Mouse (Mus musculus): ENCODE results near the gene Hspe1. TPM values are rescaled to one million over a fixed set of nuclear protein-coding genes. Genes with fewer than 3 reads are reported as not detected.
A peak's percentile ranks its signal among the peaks of the same experiment; 100 is the strongest.
"Not testable (repeated sequence)": the region's sequence is repeated elsewhere in the genome, so short reads cannot be mapped to it uniquely, and the experiment has no call there.

Gene Hspe1
- polyA plus RNA-seq, 1 experiment from 2014 or later = 276 TPM

DNA sequence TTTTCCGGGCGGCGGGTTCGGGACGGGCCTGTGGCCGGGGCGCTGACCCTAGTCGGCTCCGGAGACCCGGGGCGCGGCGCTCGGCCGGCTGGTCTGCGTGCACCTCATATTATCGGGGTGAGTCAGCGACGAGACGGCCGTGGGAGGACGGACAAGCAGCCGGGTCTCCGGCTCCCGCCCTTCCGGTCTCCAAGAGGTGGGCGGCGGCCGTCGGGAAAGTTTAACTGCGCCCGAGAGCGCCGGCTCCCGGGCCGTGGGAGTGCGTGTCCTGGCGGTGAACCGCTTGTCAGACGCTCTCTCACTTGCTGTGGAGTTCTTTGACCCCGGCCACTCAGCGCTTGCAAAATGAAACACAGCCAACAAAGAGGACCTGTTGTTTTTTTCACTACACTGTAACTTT, 34.9 kb upstream of the Hspe1 start:
- Histone ChIP-seq H3K27ac (ENCODE audit: low read length) (peak overlapping the region; percentile 90), H3K4me1 (ENCODE audit: control insufficient read depth, insufficient read depth, low read length) (peaks cover 14% of the 10 kb centered on the region), H3K4me2 (ENCODE audit: low read depth, low read length) (peak overlapping the region; percentile 76), H3K36me3 (ENCODE audit: control insufficient read depth, insufficient read depth) (peaks cover 6% of the 10 kb centered on the region; the same call in 1 of the 2 replicates), H3K9me3 (replicated peaks; ENCODE audit: control insufficient read depth, low read length) (no peaks in the 10 kb centered on the region), H3K4me3 (ENCODE audit: low read length) (peak overlapping the region; percentile 85), H3K27me3 (ENCODE audit: control insufficient read depth, insufficient read depth, low read length) (no peaks in the 10 kb centered on the region), H3K9ac (ENCODE audit: low read length) (peak overlapping the region; percentile 71)
- peak; percentile 49 for ATAC-seq (replicated peaks; ENCODE audit: extremely low read depth, insufficient read depth, low FRiP score)
- under 1% methylated on average over 42 of the region's 42 CpGs for WGBS

DNA sequence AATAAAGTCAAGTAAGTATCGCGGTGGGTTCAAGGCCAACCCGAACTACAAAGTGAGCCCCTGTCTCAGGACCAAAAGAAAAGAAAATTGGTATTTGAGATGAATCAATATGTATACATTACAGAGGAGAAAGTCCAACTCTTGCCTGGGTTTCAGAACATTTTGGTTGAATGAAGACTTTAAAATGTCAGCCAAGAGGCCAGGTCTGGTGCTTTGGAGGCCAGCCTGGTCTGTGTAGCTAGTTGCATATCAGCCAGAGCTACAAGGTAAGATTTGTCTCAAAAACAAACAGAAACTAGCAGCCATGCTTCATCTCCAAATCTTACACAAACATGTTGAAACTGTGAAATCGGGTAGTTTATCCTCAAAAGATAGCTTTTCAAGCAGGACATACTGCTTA, 34.3 kb upstream of the Hspe1 start:
- Histone ChIP-seq H3K9ac (ENCODE audit: low read length) (peak overlapping the region; percentile 71), H3K27ac (ENCODE audit: low read length) (0 out of 2 replicates have a peak overlapping the region, but pooled peaks have one; percentile 90), H3K4me3 (ENCODE audit: low read length) (peak overlapping the region; percentile 85), H3K9me3 (replicated peaks; ENCODE audit: control insufficient read depth, low read length) (no peaks in the 10 kb centered on the region), H3K36me3 (ENCODE audit: control insufficient read depth, insufficient read depth) (peaks cover 6% of the 10 kb centered on the region; the same call in 1 of the 2 replicates), H3K27me3 (ENCODE audit: control insufficient read depth, insufficient read depth, low read length) (no peaks in the 10 kb centered on the region), H3K4me2 (ENCODE audit: low read depth, low read length) (peak overlapping the region; percentile 76), H3K4me1 (ENCODE audit: control insufficient read depth, insufficient read depth, low read length) (peaks cover 14% of the 10 kb centered on the region)
- 72% methylated on average over 4 of the region's 4 CpGs for WGBS
- no peak for ATAC-seq (replicated peaks; ENCODE audit: extremely low read depth, insufficient read depth, low FRiP score)

DNA sequence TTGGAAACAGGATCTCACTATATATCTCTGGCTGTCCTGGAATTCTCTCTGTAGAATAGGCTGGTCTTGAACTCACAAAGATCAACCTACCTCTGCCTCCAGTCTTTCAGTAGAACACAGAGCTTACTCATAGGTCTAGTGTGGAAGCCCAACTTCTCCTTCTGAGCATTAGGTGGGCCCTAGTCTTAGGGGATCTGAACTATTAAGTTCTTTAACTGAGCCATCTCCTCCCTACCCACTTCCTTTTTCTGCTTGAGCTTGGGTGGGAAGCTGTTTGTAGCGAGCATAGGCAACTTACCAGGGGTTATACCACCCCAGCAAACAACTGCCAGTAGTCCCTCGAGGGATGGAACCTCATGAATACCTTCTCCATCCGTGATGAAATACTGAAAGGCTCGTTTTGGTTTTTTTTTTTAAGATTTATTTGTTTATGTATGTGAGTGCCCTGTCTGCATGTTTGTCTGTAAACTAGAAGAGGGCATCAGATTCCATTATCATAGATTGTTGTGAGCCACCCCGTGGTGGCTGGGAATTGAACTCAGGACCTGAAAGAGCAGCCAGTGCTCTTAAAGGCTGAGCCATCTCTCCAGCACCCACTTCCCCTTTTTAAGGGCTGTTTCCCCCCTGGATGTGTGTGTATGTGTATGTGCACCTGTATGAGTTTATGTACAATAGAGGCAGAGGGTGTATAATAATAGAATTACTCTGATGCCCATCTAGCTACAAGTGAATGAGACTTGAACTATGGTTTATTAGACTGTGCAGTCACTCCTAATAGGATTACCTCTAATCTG, 32.4 kb upstream of the Hspe1 start:
- no peaks in the 10 kb centered on the region for H3K27me3 ChIP-seq (ENCODE audit: control insufficient read depth, insufficient read depth, low read length)
- no peak overlapping the region for H3K4me2 ChIP-seq (ENCODE audit: low read depth, low read length)
- 85% methylated on average over 5 of the region's 5 CpGs for WGBS
- H3K9ac ChIP-seq (ENCODE audit: low read length) = no peak overlapping the region
- H3K4me3 ChIP-seq (ENCODE audit: low read length) = no peak overlapping the region
- H3K27ac ChIP-seq (ENCODE audit: low read length) = no peak overlapping the region
- ATAC-seq (replicated peaks; ENCODE audit: extremely low read depth, insufficient read depth, low FRiP score) = no peak
- H3K9me3 ChIP-seq (replicated peaks; ENCODE audit: control insufficient read depth, low read length) = no peaks in the 10 kb centered on the region
- peaks cover 6% of the 10 kb centered on the region; the same call in 1 of the 2 replicates for H3K36me3 ChIP-seq (ENCODE audit: control insufficient read depth, insufficient read depth)
- H3K4me1 ChIP-seq (ENCODE audit: control insufficient read depth, insufficient read depth, low read length) = peaks cover 14% of the 10 kb centered on the region

DNA sequence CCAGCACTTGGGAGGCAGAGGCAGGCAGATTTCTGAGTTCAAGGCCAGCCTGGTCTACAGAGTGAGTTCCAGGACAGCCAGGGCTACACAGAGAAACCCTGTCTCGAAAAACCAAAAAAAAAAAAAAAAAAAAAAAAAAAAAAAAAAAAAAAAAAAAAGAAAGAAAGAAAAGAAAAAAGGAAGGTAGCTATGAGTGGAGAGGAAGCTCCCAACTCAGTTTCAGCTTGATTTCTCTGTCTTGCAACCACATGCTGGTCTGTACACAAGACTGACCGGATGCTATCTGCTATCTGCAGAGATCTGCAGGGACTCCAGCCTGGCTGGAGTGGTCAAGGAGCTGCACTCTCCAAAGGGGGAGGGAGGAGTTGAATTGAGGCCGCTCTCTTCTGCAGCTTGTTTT, 29.5 kb upstream of the Hspe1 start:
- not testable (repeated sequence) for H3K27ac ChIP-seq (ENCODE audit: low read length); H3K27me3 ChIP-seq (ENCODE audit: control insufficient read depth, insufficient read depth, low read length); H3K9ac ChIP-seq (ENCODE audit: low read length); ATAC-seq (replicated peaks; ENCODE audit: extremely low read depth, insufficient read depth, low FRiP score); H3K4me2 ChIP-seq (ENCODE audit: low read depth, low read length); H3K9me3 ChIP-seq (replicated peaks; ENCODE audit: control insufficient read depth, low read length); H3K4me3 ChIP-seq (ENCODE audit: low read length)
- peaks cover 14% of the 10 kb centered on the region for H3K36me3 ChIP-seq (ENCODE audit: control insufficient read depth, insufficient read depth)
- H3K4me1 ChIP-seq (ENCODE audit: control insufficient read depth, insufficient read depth, low read length) = peaks cover 10% of the 10 kb centered on the region
- WGBS = 76% methylated on average over 2 of the region's 3 CpGs

DNA sequence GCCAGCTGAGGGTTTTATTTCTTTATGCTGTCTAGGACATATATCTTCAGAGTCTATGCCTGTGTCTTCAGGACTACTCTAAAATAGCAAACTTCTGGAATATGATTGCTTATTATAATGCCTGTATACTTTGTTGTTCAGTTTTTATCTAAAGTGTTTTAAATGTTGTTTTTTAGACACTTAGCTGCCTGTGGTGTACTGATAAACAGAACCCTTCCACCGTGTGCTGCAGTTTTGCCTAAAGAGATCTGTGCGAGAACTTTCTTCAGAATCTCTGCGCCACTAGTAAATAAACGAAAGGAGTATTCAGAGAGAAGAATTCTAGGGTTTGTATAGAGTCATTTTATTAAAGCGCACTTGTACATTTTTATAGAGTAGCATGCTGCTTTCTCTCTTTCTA, 26.8 kb upstream of the Hspe1 start:
- Histone ChIP-seq H3K4me1 (ENCODE audit: control insufficient read depth, insufficient read depth, low read length) (no peaks in the 10 kb centered on the region), H3K4me3 (ENCODE audit: low read length) (no peak overlapping the region), H3K36me3 (ENCODE audit: control insufficient read depth, insufficient read depth) (peaks cover 20% of the 10 kb centered on the region), H3K9ac (ENCODE audit: low read length) (no peak overlapping the region), H3K27me3 (ENCODE audit: control insufficient read depth, insufficient read depth, low read length) (no peaks in the 10 kb centered on the region), H3K27ac (ENCODE audit: low read length) (no peak overlapping the region), H3K4me2 (ENCODE audit: low read depth, low read length) (no peak overlapping the region), H3K9me3 (replicated peaks; ENCODE audit: control insufficient read depth, low read length) (no peaks in the 10 kb centered on the region)
- ATAC-seq (replicated peaks; ENCODE audit: extremely low read depth, insufficient read depth, low FRiP score) = no peak
- WGBS = 91% methylated on average over 5 of the region's 5 CpGs

DNA sequence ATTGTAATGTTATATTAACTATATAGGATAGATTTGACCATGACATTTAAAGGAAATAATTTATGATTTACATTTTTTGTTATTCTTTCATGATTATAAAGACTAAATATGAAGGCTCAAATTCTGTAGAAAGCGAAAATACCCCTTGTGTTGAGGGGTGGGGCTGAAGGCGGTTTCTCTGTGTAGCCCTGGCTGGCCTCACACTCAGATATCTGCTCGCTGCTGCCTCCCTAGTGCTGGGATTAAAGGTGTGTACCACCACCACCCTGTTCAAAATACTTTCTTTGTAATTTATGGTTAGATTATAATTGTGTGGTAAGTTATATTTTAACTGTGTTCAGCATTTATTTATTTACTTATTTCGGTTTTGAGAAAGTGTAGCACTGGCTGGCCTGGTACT, 26.2 kb upstream of the Hspe1 start:
- no peak overlapping the region for H3K9ac ChIP-seq (ENCODE audit: low read length)
- H3K27ac ChIP-seq (ENCODE audit: low read length) = no peak overlapping the region
- no peak overlapping the region for H3K4me3 ChIP-seq (ENCODE audit: low read length)
- peaks cover 23% of the 10 kb centered on the region for H3K36me3 ChIP-seq (ENCODE audit: control insufficient read depth, insufficient read depth)
- WGBS = 91% methylated on average over 4 of the region's 4 CpGs
- H3K4me2 ChIP-seq (ENCODE audit: low read depth, low read length) = no peak overlapping the region
- H3K4me1 ChIP-seq (ENCODE audit: control insufficient read depth, insufficient read depth, low read length) = no peaks in the 10 kb centered on the region
- ATAC-seq (replicated peaks; ENCODE audit: extremely low read depth, insufficient read depth, low FRiP score) = no peak
- H3K27me3 ChIP-seq (ENCODE audit: control insufficient read depth, insufficient read depth, low read length) = no peaks in the 10 kb centered on the region
- H3K9me3 ChIP-seq (replicated peaks; ENCODE audit: control insufficient read depth, low read length) = no peaks in the 10 kb centered on the region

DNA sequence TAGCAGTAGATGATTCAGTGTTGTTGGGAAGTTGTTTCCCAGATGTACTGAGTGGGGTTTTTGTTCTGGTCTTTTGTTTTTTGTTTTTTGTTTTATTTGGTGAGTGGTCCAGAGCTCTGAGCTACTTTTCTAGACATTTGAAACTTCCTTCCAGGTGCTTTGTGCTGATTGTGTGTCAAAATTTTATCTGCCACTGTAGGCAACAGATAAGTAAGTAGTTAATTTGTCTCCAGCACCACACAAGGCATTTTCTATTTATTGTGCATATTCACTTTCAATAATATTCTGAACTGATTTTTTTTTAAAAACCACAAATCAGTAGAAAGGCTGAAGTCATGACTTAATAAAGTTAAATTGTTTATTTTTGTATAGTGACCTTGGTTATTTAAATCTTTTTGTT, 15.6 kb upstream of the Hspe1 start:
- not testable (repeated sequence) for H3K27me3 ChIP-seq (ENCODE audit: control insufficient read depth, insufficient read depth, low read length); H3K4me1 ChIP-seq (ENCODE audit: control insufficient read depth, insufficient read depth, low read length); H3K27ac ChIP-seq (ENCODE audit: low read length); ATAC-seq (replicated peaks; ENCODE audit: extremely low read depth, insufficient read depth, low FRiP score); H3K9ac ChIP-seq (ENCODE audit: low read length); H3K4me3 ChIP-seq (ENCODE audit: low read length); H3K9me3 ChIP-seq (replicated peaks; ENCODE audit: control insufficient read depth, low read length); H3K4me2 ChIP-seq (ENCODE audit: low read depth, low read length)
- peaks cover 21% of the 10 kb centered on the region for H3K36me3 ChIP-seq (ENCODE audit: control insufficient read depth, insufficient read depth)

DNA sequence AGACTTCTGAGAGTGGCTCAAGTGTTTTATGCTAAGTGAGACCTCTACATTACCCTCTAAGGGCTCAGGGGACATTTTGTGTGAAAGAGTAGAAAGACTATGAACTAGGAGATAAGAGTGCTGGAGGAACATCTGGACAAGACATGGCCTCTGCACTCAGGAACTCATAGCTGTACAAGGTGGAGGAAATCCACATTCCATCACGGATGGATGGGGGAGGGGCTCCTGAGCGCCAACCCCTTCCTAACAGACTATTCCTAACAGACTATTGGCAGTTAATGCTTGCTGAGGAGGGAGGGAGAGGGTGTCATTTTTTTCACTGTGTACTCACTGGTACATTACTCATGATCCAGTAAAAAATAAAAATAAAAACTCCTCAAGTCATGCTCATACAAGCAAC, 13.2 kb upstream of the Hspe1 start:
- peaks cover 30% of the 10 kb centered on the region for H3K36me3 ChIP-seq (ENCODE audit: control insufficient read depth, insufficient read depth)
- H3K4me2 ChIP-seq (ENCODE audit: low read depth, low read length) = no peak overlapping the region
- ATAC-seq (replicated peaks; ENCODE audit: extremely low read depth, insufficient read depth, low FRiP score) = no peak
- no peak overlapping the region for H3K9ac ChIP-seq (ENCODE audit: low read length)
- WGBS = 49% methylated on average over 2 of the region's 2 CpGs
- H3K4me1 ChIP-seq (ENCODE audit: control insufficient read depth, insufficient read depth, low read length) = peaks cover 8% of the 10 kb centered on the region
- no peak overlapping the region for H3K27ac ChIP-seq (ENCODE audit: low read length)
- H3K9me3 ChIP-seq (replicated peaks; ENCODE audit: control insufficient read depth, low read length) = no peaks in the 10 kb centered on the region
- no peak overlapping the region for H3K4me3 ChIP-seq (ENCODE audit: low read length)
- no peaks in the 10 kb centered on the region for H3K27me3 ChIP-seq (ENCODE audit: control insufficient read depth, insufficient read depth, low read length)

DNA sequence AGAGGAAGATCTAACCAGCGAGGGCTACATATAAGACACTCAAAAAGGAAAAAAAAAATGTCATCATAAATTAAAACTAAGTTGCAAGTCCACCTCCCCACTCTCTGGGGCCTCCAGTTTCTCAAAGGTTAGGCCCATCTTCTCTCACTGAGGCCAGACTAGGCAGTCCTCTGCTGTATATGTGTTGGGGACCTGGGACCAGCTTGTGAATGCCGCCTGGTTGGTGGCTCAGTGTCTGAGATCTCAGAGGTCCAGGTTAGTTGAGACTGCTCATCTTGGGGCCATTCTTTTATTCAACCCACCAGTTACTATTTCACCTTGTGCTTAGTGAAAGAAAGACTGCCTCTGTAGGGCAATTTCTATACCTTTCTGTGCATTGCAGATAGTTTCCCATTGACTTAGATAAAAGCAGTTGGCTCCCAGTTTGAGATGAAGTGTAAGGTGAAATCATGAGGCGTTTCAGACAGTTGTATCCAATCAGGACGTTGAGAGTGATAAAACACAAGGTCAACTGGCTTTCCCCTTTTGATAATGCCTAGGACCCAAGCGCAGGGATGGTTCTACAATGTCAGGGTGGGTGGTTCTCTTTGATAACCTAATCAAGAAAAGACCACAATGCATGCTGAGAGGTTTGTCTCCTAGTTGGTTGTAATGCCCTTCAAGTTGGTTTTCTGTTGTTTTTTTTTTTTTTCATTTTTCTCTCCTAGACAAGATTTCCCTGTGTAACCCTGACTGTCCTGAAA, 12.1 kb upstream of the Hspe1 start:
- H3K27ac ChIP-seq (ENCODE audit: low read length) = peak overlapping the region; percentile 50
- no peak overlapping the region for H3K9ac ChIP-seq (ENCODE audit: low read length)
- no peak overlapping the region for H3K4me3 ChIP-seq (ENCODE audit: low read length)
- 40% methylated on average over 5 of the region's 5 CpGs for WGBS
- no peak for ATAC-seq (replicated peaks; ENCODE audit: extremely low read depth, insufficient read depth, low FRiP score)
- peaks cover 35% of the 10 kb centered on the region for H3K36me3 ChIP-seq (ENCODE audit: control insufficient read depth, insufficient read depth)
- no peaks in the 10 kb centered on the region for H3K9me3 ChIP-seq (replicated peaks; ENCODE audit: control insufficient read depth, low read length)
- H3K27me3 ChIP-seq (ENCODE audit: control insufficient read depth, insufficient read depth, low read length) = no peaks in the 10 kb centered on the region
- H3K4me1 ChIP-seq (ENCODE audit: control insufficient read depth, insufficient read depth, low read length) = peaks cover 8% of the 10 kb centered on the region
- H3K4me2 ChIP-seq (ENCODE audit: low read depth, low read length) = no peak overlapping the region
